Mouse (Mus musculus) liver, embryonic 15.5 days (tissue): ENCODE data around the gene Slc25a1. TPM values are rescaled to one million over a fixed set of nuclear protein-coding genes. Genes with fewer than 3 reads are reported as not detected.
"Not testable (repeated sequence)": the region's sequence is repeated elsewhere in the genome, so short reads cannot be mapped to it uniquely, and the experiment has no call there.

Source experiments
- ATAC-seq: fragments of 200-750 bp; cut with Nextera tagmentation; 2 replicates; pipeline ENCODE4 v1.8.0; 2017; ENCODE audit warnings: moderate number of reproducible peaks, mild to moderate bottlenecking, moderate library complexity; ENCODE audit not compliant: insufficient read depth
- H3K27ac ChIP-seq: fragments of 300-500 bp; sonication (generic); replicated peaks from 2 replicates; pipeline ENCODE4 v1.5.1; 2015; ENCODE audit warnings: mild to moderate bottlenecking, inconsistent platforms
- H3K27me3 ChIP-seq: fragments of 300-500 bp; sonication (generic); 2 replicates; pipeline ENCODE4 v1.6.1; 2015; ENCODE audit warnings: mild to moderate bottlenecking, inconsistent platforms
- H3K36me3 ChIP-seq: fragments of 300-500 bp; sonication (generic); replicated peaks from 2 replicates; pipeline ENCODE4 v1.6.1; 2015; ENCODE audit warnings: moderate library complexity, mild to moderate bottlenecking, inconsistent platforms
- H3K4me1 ChIP-seq: fragments of 300-500 bp; sonication (generic); replicated peaks from 2 replicates; pipeline ENCODE4 v1.6.1; 2015; ENCODE audit warnings: inconsistent platforms
- H3K4me2 ChIP-seq: fragments of 300-500 bp; sonication (generic); 2 replicates; pipeline ENCODE4 v1.6.1; 2015; ENCODE audit warnings: moderate library complexity, mild to moderate bottlenecking, inconsistent platforms
- H3K4me3 ChIP-seq: fragments of 300-500 bp; sonication (generic); replicated peaks from 2 replicates; pipeline ENCODE4 v1.5.1; 2015; ENCODE audit warnings: mild to moderate bottlenecking, inconsistent platforms
- H3K9ac ChIP-seq: fragments of 300-500 bp; sonication (generic); 2 replicates; pipeline ENCODE4 v1.6.1; 2015; ENCODE audit warnings: moderate library complexity, mild to moderate bottlenecking, inconsistent platforms
- H3K9me3 ChIP-seq: fragments of 300-500 bp; sonication (generic); replicated peaks from 2 replicates; pipeline ENCODE4 v1.6.1; 2016; ENCODE audit warnings: inconsistent platforms
- WGBS: fragments of 180-500 bp; shearing (Covaris S2); methylation state at CpG from one replicate; pipeline ENCODE4 v1.1.7; 2015; ENCODE audit warnings: mixed read lengths; ENCODE audit not compliant: insufficient replicate concordance; 5-methylcytosine and 5-hydroxymethylcytosine counted together
- polyA plus RNA-seq: library from polyadenylated mRNA; unstranded; fragments of >200 nt; fragmentation: Nextera tagmentation; extraction: Ambion mirVana; gene quantifications from 2 replicates; pipeline ENCODE4 v1.2.1, GENCODE M21; 2015

Slc25a1 gene
- polyA plus RNA-seq = 63.1 and 69.7 TPM in 2 replicates

- Histone ChIP-seq H3K4me1 (peaks cover 50% of the 10 kb centered on the region), H3K27ac (peak within 1 kb of the TSS; percentile 92), H3K9me3 (no peaks in the 10 kb centered on the region), H3K27me3 (no peaks in the 10 kb centered on the region), H3K36me3 (peaks cover 15% of the 10 kb centered on the region), H3K4me3 (peak within 1 kb of the TSS; percentile 91), H3K4me2 (peak within 1 kb of the TSS; percentile 100), H3K9ac (peak within 1 kb of the TSS; percentile 83)
- WGBS = under 1% methylated on average over 47 of the region's 47 CpGs
- ATAC-seq = peak; percentile 84
Observed at GRCm38 (mm10) chr16:17928087-17928580, at the start of gene Slc25a1. Gene Slc25a1 (minus strand): TSS chr16:17928219.

GRCm38 (mm10) chr16:17971853-17972252 is 43.8 kb upstream of the Slc25a1 start:
- Histone ChIP-seq H3K9ac (no peak overlapping the region), H3K27ac (no peak overlapping the region), H3K27me3 (no peaks in the 10 kb centered on the region), H3K4me1 (no peaks in the 10 kb centered on the region), H3K36me3 (no peaks in the 10 kb centered on the region), H3K4me3 (no peak overlapping the region), H3K9me3 (no peaks in the 10 kb centered on the region), H3K4me2 (no peak overlapping the region)
- no peak for ATAC-seq
- WGBS = 63% methylated on average over 5 of the region's 5 CpGs

DNA sequence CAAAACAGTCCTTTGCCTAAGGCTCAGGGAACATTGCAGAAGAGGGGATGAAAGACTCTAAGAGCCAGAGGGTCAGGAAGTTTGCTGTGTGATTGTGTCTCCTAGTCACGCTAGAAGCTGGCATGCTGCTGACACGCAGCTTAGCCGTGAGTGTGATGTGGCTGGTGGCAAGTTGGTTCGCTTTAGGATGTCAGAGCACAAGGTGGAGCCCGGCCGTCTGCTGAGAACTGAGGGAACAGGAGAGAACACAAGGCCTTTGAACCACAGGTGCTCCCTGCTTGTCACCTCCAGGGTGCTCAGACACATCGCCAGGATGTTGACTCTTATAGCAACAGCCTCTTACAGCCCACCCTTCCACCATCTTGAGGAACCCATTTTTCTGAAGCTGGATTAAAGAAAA is 34.1 kb upstream of the Slc25a1 start:
- H3K27me3 ChIP-seq = peaks cover 7% of the 10 kb centered on the region; the same call in 1 of the 2 replicates
- WGBS = 74% methylated on average over 7 of the region's 7 CpGs
- H3K9me3 ChIP-seq = no peaks in the 10 kb centered on the region
- no peak overlapping the region for H3K27ac ChIP-seq
- no peaks in the 10 kb centered on the region for H3K36me3 ChIP-seq
- H3K4me3 ChIP-seq = no peak overlapping the region
- H3K9ac ChIP-seq = no peak overlapping the region
- no peaks in the 10 kb centered on the region for H3K4me1 ChIP-seq
- no peak for ATAC-seq
- no peak overlapping the region for H3K4me2 ChIP-seq

- H3K4me1 ChIP-seq, ATAC-seq, H3K27me3 ChIP-seq, H3K9ac ChIP-seq, H3K36me3 ChIP-seq, H3K9me3 ChIP-seq, H3K27ac ChIP-seq, H3K4me3 ChIP-seq, H3K4me2 ChIP-seq: not testable (repeated sequence)
- WGBS = 89% methylated on average over 17 of the region's 17 CpGs
Observed at GRCm38 (mm10) chr16:17956052-17956638, 28.1 kb upstream of the Slc25a1 start.

- Histone ChIP-seq H3K4me1 (no peaks in the 10 kb centered on the region; the same call in 1 of the 2 replicates), H3K36me3 (no peaks in the 10 kb centered on the region), H3K4me2 (no peak overlapping the region), H3K9ac (no peak overlapping the region), H3K27me3 (no peaks in the 10 kb centered on the region), H3K4me3 (no peak overlapping the region), H3K27ac (no peak overlapping the region), H3K9me3 (no peaks in the 10 kb centered on the region)
- 46% methylated on average over 4 of the region's 4 CpGs for WGBS
- ATAC-seq = no peak
Observed at GRCm38 (mm10) chr16:17951618-17952017, 23.6 kb upstream of the Slc25a1 start.

DNA sequence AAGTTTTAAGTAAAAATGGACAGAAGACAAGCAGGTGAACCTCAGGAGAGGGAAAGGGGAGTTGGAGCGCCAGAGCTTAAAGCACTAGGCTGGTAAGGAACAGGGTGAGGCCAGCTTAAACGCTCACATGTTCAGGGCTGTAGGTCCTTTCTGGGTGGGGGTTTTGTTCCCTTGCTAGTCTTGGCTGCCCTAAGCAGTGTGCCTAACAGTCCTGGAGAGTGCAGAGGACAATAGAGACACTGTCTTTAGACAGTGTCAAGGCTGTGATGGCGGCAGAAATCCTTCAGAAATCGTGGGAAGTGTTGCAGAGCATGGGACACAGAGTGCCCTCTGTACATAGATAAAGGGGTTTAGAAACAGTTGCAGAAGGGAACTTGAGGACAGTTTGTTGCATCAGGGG is 22.0 kb upstream of the Slc25a1 start:
- Histone ChIP-seq H3K9ac (no peak overlapping the region), H3K4me1 (no peaks in the 10 kb centered on the region; the same call in 1 of the 2 replicates), H3K27me3 (no peaks in the 10 kb centered on the region), H3K27ac (no peak overlapping the region), H3K4me2 (no peak overlapping the region), H3K4me3 (no peak overlapping the region), H3K36me3 (no peaks in the 10 kb centered on the region), H3K9me3 (no peaks in the 10 kb centered on the region)
- no peak for ATAC-seq
- WGBS = 62% methylated on average over 4 of the region's 4 CpGs

DNA sequence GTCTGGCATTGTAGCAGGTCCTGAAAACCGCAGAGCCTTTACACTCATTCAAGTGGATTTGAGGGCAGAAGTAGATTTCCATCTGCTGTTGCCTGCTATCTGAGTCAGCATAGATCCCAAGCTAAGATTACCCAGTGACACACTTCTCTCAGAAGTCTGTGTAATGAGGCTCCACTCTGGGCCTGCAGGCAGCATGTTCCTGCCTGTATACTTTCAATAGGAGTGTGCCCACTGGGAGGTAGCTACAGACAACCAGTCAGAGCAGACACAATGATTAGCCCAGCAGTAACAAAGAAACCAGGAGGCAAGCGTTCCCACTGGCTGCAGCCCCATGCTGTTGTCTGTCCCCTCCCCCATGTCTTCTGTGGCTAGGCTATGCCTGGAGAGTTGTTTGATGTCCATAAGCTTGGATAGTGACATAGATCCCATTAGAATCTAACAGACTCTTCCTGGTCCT is 21.4 kb upstream of the Slc25a1 start:
- no peaks in the 10 kb centered on the region for H3K9me3 ChIP-seq
- no peaks in the 10 kb centered on the region; the same call in 1 of the 2 replicates for H3K4me1 ChIP-seq
- ATAC-seq = no peak
- no peaks in the 10 kb centered on the region for H3K27me3 ChIP-seq
- no peak overlapping the region for H3K4me2 ChIP-seq
- H3K9ac ChIP-seq = no peak overlapping the region
- H3K36me3 ChIP-seq = no peaks in the 10 kb centered on the region
- 44% methylated on average over 2 of the region's 2 CpGs for WGBS
- no peak overlapping the region for H3K27ac ChIP-seq
- H3K4me3 ChIP-seq = no peak overlapping the region

- Histone ChIP-seq H3K4me1 (no peaks in the 10 kb centered on the region), H3K27ac (no peak overlapping the region), H3K4me3 (no peak overlapping the region), H3K27me3 (no peaks in the 10 kb centered on the region), H3K9me3 (no peaks in the 10 kb centered on the region), H3K4me2 (no peak overlapping the region), H3K9ac (no peak overlapping the region), H3K36me3 (no peaks in the 10 kb centered on the region)
- 43% methylated on average over 7 of the region's 7 CpGs for WGBS
- no peak for ATAC-seq
Observed at GRCm38 (mm10) chr16:17945081-17945831, 17.2 kb upstream of the Slc25a1 start.

DNA sequence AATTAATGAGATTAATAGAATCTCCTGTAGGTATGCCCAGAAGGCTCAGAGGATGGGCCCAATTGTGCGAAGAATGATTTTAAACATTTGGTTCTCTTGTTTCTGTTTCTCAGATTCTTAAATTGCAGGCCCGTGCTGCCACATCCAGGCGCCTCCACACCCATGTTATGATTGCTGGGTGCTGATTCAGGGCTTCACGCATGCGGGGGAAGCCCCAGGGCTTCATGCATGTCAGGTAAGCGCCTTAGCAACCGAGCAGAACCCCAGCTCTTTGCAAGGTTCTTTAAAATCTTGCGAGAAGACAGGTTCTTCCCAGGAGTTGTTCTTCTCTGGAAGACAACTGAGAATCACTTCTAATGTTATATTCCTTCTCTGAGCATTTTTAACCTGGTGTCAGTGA is 15.4 kb upstream of the Slc25a1 start:
- H3K9ac ChIP-seq = no peak overlapping the region
- no peak overlapping the region for H3K27ac ChIP-seq
- no peak overlapping the region for H3K4me3 ChIP-seq
- H3K36me3 ChIP-seq = no peaks in the 10 kb centered on the region
- no peak for ATAC-seq
- no peaks in the 10 kb centered on the region for H3K27me3 ChIP-seq
- WGBS = 67% methylated on average over 8 of the region's 8 CpGs
- peaks cover 12% of the 10 kb centered on the region for H3K4me1 ChIP-seq
- H3K4me2 ChIP-seq = no peak overlapping the region
- H3K9me3 ChIP-seq = no peaks in the 10 kb centered on the region

- H3K27me3 ChIP-seq = no peaks in the 10 kb centered on the region
- 16% methylated on average over 9 of the region's 9 CpGs for WGBS
- peak overlapping the region; percentile 49 for H3K4me2 ChIP-seq
- H3K9me3 ChIP-seq = no peaks in the 10 kb centered on the region
- peak overlapping the region; percentile 16; the same call in 1 of the 2 replicates for H3K9ac ChIP-seq
- ATAC-seq = peak; percentile 93
- H3K4me3 ChIP-seq = no peak overlapping the region
- no peaks in the 10 kb centered on the region for H3K36me3 ChIP-seq
- H3K27ac ChIP-seq = peak overlapping the region; percentile 86
- peaks cover 26% of the 10 kb centered on the region for H3K4me1 ChIP-seq
Observed at GRCm38 (mm10) chr16:17939255-17939751, 11.3 kb upstream of the Slc25a1 start.

DNA sequence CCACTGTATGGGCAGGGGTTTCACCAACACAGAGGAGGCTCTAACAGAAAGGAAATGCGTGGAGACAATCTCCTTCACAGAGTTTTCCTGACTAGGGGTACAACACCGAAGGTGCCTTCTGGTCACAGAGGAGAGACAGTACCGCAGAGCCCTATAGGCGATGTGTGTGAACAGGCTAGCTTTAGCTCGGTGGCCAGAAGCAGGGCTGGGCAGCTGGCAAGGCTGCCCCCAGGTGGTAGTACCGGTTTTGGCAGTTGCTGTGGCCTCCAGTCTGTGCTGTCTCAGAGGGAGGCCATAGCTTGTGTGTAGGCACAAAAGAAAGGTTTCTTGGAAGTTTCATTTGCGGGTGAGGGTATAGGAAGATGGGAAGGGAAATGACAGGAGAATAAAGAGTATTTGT is 10.8 kb upstream of the Slc25a1 start:
- Histone ChIP-seq H3K36me3 (no peaks in the 10 kb centered on the region), H3K27me3 (no peaks in the 10 kb centered on the region), H3K9ac (peak overlapping the region; percentile 16; the same call in 1 of the 2 replicates), H3K27ac (peak overlapping the region; percentile 86), H3K4me3 (no peak overlapping the region), H3K4me1 (peaks cover 31% of the 10 kb centered on the region), H3K4me2 (peak overlapping the region; percentile 49), H3K9me3 (no peaks in the 10 kb centered on the region)
- 4% methylated on average over 7 of the region's 7 CpGs for WGBS
- ATAC-seq = peak; percentile 91
